Mouse (Mus musculus): ENCODE data around the gene Alpi. TPM values are rescaled to one million over a fixed set of nuclear protein-coding genes. Genes with fewer than 3 reads are reported as not detected.

Alpi gene
- total RNA-seq (2014; rRNA removed) (not detected in 2 replicates), polyA plus RNA-seq (2015; fragmentation: Nextera tagmentation; extraction: Ambion mirVana) (not detected in 2 replicates)

- Histone ChIP-seq H3K9me3 (ENCODE audit: low read length) (no peaks in the 10 kb centered on the region), H3K4me1 (ENCODE audit: insufficient read depth, low read length) (no peaks in the 10 kb centered on the region), H3K9ac (replicated peaks; ENCODE audit: low read length) (no peak within 1 kb of the TSS), H3K4me2 (ENCODE audit: low read depth, low read length) (no peak within 1 kb of the TSS), H3K36me3 (ENCODE audit: insufficient read depth, low read length) (no peaks in the 10 kb centered on the region), H3K4me3 (ENCODE audit: low read length) (no peak within 1 kb of the TSS), H3K27ac (no peak within 1 kb of the TSS), H3K27me3 (ENCODE audit: insufficient read depth, low read length) (no peaks in the 10 kb centered on the region)
- 93% methylated on average over 1 of the region's 1 CpGs for WGBS
- no peak for ATAC-seq
- DNase-seq (ENCODE audit: low spot score), result no peak
- TF ChIP-seq CTCF (IDR thresholded peaks at IDR 0.05; ENCODE audit: low read depth), result no peak
Measured at GRCm38 (mm10) chr1:87101411-87101810, at the start of gene Alpi. TSS of gene Alpi (minus strand) at chr1:87101606.

GRCm38 (mm10) chr1:87149422-87149821 lies 48.0 kb upstream of the Alpi start:
- Histone ChIP-seq H3K9ac (replicated peaks; ENCODE audit: low read length) (no peak overlapping the region), H3K4me2 (ENCODE audit: low read depth, low read length) (no peak overlapping the region), H3K27me3 (ENCODE audit: insufficient read depth, low read length) (peaks cover 28% of the 10 kb centered on the region), H3K4me1 (ENCODE audit: insufficient read depth, low read length) (no peaks in the 10 kb centered on the region), H3K9me3 (ENCODE audit: low read length) (no peaks in the 10 kb centered on the region), H3K4me3 (ENCODE audit: low read length) (no peak overlapping the region), H3K36me3 (ENCODE audit: insufficient read depth, low read length) (no peaks in the 10 kb centered on the region), H3K27ac (no peak overlapping the region)
- ATAC-seq, result peak; percentile 19; the same call in 1 of the 2 replicates
- DNase-seq (ENCODE audit: low spot score), result no peak
- TF ChIP-seq CTCF (IDR thresholded peaks at IDR 0.05; ENCODE audit: low read depth), result peak; percentile 13; the same call in 1 of the 2 replicates
- WGBS, result 40% methylated on average over 13 of the region's 13 CpGs

- Histone ChIP-seq H3K4me3 (ENCODE audit: low read length) (no peak overlapping the region), H3K27ac (no peak overlapping the region), H3K27me3 (ENCODE audit: insufficient read depth, low read length) (no peaks in the 10 kb centered on the region), H3K36me3 (ENCODE audit: insufficient read depth, low read length) (no peaks in the 10 kb centered on the region), H3K9me3 (ENCODE audit: low read length) (no peaks in the 10 kb centered on the region), H3K9ac (replicated peaks; ENCODE audit: low read length) (no peak overlapping the region), H3K4me2 (ENCODE audit: low read depth, low read length) (no peak overlapping the region), H3K4me1 (ENCODE audit: insufficient read depth, low read length) (no peaks in the 10 kb centered on the region; the same call in 1 of the 2 replicates)
- no peak for TF ChIP-seq CTCF (IDR thresholded peaks at IDR 0.05; ENCODE audit: low read depth)
- ATAC-seq (peak; percentile 33; the same call in 1 of the 2 replicates), DNase-seq (ENCODE audit: low spot score) (peak; percentile 44)
- WGBS, result 47% methylated on average over 10 of the region's 10 CpGs
Measured at GRCm38 (mm10) chr1:87143141-87143540, 41.7 kb upstream of the Alpi start.

GRCm38 (mm10) chr1:87142456-87142855 lies 41.0 kb upstream of the Alpi start:
- H3K9me3 ChIP-seq (ENCODE audit: low read length), result no peaks in the 10 kb centered on the region
- WGBS, result 23% methylated on average over 9 of the region's 9 CpGs
- no peaks in the 10 kb centered on the region for H3K27me3 ChIP-seq (ENCODE audit: insufficient read depth, low read length)
- TF ChIP-seq CTCF (IDR thresholded peaks at IDR 0.05; ENCODE audit: low read depth), result no peak
- no peak overlapping the region for H3K27ac ChIP-seq
- DNase-seq (ENCODE audit: low spot score), result peak; percentile 69
- H3K9ac ChIP-seq (replicated peaks; ENCODE audit: low read length), result no peak overlapping the region
- no peaks in the 10 kb centered on the region for H3K36me3 ChIP-seq (ENCODE audit: insufficient read depth, low read length)
- H3K4me2 ChIP-seq (ENCODE audit: low read depth, low read length), result no peak overlapping the region
- H3K4me1 ChIP-seq (ENCODE audit: insufficient read depth, low read length), result no peaks in the 10 kb centered on the region; the same call in 1 of the 2 replicates
- peak; percentile 74 for ATAC-seq
- no peak overlapping the region for H3K4me3 ChIP-seq (ENCODE audit: low read length)

GRCm38 (mm10) chr1:87141550-87141949 lies 40.1 kb upstream of the Alpi start:
- WGBS, result 67% methylated on average over 4 of the region's 4 CpGs

GRCm38 (mm10) chr1:87131803-87132202 lies 30.4 kb upstream of the Alpi start:
- Histone ChIP-seq H3K36me3 (ENCODE audit: insufficient read depth, low read length) (no peaks in the 10 kb centered on the region), H3K9ac (replicated peaks; ENCODE audit: low read length) (no peak overlapping the region), H3K4me3 (ENCODE audit: low read length) (no peak overlapping the region), H3K27ac (no peak overlapping the region), H3K9me3 (ENCODE audit: low read length) (no peaks in the 10 kb centered on the region), H3K27me3 (ENCODE audit: insufficient read depth, low read length) (peaks cover 14% of the 10 kb centered on the region; the same call in 1 of the 2 replicates), H3K4me1 (ENCODE audit: insufficient read depth, low read length) (no peaks in the 10 kb centered on the region), H3K4me2 (ENCODE audit: low read depth, low read length) (no peak overlapping the region)
- ATAC-seq (no peak), DNase-seq (ENCODE audit: low spot score) (no peak)
- TF ChIP-seq CTCF (IDR thresholded peaks at IDR 0.05; ENCODE audit: low read depth), result no peak
- WGBS, result 90% methylated on average over 4 of the region's 4 CpGs

More at GRCm38 (mm10) chr1:87141550-87141949, 40.1 kb upstream of the Alpi start:
- Histone ChIP-seq H3K36me3 (ENCODE audit: insufficient read depth, low read length) (no peaks in the 10 kb centered on the region), H3K27ac (no peak overlapping the region), H3K4me3 (ENCODE audit: low read length) (no peak overlapping the region), H3K9ac (replicated peaks; ENCODE audit: low read length) (no peak overlapping the region), H3K4me2 (ENCODE audit: low read depth, low read length) (no peak overlapping the region), H3K27me3 (ENCODE audit: insufficient read depth, low read length) (no peaks in the 10 kb centered on the region), H3K4me1 (ENCODE audit: insufficient read depth, low read length) (no peaks in the 10 kb centered on the region; the same call in 1 of the 2 replicates), H3K9me3 (ENCODE audit: low read length) (no peaks in the 10 kb centered on the region)
- peak; percentile 25; the same call in 1 of the 2 replicates for ATAC-seq
- DNase-seq (ENCODE audit: low spot score), result no peak
- no peak for TF ChIP-seq CTCF (IDR thresholded peaks at IDR 0.05; ENCODE audit: low read depth)

All from hindbrain, postnatal 0 days (tissue).